Mouse (Mus musculus): Measurements from ENCODE around the gene Sdk2. TPM values are rescaled to one million over a fixed set of nuclear protein-coding genes. Genes with fewer than 3 reads are reported as not detected.

Gene Sdk2
- polyA plus RNA-seq, 1 experiment: 8.6 TPM

DNA sequence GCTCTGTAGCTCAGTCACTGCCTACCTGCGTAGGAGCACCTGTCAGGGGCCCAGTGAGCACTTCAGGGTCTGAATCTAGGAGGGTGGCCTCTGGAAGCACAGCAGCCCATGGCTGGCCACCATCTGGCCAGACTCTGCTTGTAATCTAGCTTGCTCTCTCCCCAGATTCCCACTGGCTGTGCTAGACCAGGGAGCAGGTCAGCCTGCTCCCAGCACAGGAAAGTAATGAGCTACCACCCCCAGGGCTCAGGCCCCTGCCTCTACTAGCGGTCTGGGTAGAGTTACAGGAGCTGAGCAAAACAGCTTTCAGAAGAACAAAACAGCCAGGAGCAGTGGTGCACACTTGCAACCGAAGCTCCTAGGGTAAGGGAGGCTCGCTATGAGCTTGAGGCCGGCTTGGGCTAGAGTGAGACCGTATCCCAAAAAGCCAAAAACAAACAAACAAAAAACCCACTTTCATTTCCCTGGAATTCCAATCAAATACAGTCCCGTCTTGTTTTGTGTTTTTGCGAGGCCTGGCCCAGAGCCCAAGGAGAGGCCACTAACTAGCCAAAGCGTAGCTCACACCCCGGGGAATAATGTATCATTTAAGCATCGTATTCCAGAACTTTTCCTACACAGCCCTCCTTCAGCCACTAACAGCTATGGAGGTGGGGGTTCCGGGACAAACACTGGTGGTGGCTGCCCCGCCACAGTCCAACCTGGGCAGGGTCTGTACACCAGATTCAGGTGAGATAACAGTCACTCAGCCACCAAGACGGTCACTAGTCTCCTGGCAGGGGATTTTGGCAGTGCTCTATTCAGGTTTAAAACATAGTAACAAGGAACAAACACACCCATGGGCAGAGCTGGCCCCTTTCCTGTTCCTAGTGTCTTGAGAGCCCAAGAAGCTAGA is 339.6 kb downstream of the Sdk2 start:
- DNase-seq (ENCODE audit: extremely low spot score in 1 of 2, low spot score in 1 of 2): no peak

Measured in frontal cortex, adult 2 months (tissue).